Mouse (Mus musculus) hindlimb bud, embryonic 11.5 days (tissue): ENCODE data around the gene Atp2c2.

Experiments used
- DNase-seq: peaks from one replicate; pipeline ENCODE4 v3.0.0-alpha.2; 2012; ENCODE audit warnings: low read depth, low spot score; ENCODE audit errors: extremely low spot score

Gene Atp2c2

DNA sequence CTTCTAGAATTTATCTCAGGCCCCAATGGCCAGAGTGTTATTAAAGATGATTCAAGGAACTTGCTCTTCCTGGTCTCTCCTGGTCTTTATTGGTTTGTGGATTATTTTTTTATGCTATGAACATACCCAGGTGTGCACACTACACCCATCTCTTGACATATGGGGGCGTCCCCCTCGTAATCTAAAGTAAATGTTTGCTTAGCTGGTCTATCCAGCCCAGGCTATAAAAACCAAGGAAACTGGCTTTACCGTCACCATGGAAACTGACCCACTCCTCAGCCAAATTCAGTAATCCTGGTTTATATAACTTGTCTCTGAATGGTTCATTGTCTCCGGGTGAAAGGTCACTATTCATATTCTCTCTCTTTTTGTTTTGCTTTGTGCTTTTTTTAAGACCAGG lies 40.8 kb downstream of the Atp2c2 start:
- DNase-seq, result no peak

DNA sequence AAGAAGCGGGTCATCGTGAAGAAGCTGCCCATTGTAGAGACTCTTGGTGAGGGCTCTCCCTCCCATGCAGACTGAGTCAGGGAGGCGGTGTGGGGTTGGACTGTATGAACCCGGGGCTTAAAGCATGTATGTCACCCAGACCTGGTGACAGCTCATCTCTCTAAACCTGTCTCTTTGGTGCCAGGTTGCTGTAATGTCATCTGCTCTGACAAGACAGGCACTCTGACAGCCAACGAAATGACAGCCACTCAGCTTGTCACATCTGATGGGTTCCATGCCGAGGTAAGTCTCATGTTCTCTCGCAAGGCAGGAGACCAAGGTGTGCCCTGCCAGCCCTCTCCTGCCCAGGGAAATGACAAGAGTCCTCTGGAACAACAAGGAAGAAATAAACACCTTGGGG lies 42.6 kb downstream of the Atp2c2 start:
- DNase-seq, result no peak

DNA sequence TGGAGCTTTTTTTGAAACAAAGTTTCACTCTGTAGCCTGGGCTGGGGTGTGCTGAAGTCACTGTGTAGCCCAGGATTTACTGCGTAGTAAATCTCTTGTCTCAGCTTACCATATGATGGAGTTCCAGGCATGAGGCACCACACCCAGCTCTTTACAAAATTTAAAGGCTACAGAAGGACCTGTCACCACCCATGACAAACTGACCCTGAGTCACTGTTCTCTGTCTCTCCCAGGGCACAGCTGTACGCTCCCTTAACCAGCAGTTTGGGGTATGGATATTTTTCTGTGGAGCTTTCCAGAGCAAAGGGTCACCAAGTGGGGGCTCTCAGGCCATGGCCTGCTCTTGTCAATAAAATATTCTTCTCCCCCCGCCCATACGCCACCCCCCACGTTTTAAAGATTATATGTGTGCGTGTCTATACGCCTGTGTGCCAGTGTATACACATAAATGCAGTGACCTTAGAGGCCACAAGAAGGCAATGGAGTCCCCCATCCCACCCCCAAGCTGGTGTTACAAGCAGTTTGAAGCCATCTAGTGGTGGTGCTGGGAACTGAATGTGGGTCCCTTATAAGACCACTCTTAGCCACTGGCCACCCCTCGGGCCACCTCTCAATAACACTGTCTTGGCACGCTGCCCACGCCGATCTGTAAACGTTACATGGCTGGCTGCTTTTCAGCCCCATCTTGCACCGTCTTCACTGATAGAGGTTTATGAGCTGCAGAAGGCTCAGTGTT lies 43.6 kb downstream of the Atp2c2 start:
- DNase-seq, result peak; percentile 35

DNA sequence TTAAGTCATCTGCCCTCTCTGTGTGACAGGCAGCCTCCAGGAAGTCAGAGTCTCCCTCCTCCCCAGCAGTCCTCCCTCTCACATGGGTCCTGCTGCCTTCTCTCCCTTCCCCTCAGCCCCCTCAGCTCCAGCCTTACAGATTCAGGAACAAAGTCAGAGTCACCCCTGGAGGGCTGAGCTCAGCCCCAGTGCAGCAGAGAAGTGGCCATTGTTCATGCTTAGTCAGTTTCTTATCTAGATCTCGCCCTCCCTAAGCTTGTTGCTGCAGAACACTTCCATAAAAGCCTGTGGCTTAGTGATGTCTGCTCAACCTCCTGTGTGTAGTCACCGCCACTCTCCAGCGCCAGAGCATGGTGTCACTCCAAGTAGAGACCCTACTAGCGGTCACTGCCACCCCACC lies 44.8 kb downstream of the Atp2c2 start:
- DNase-seq, result no peak

DNA sequence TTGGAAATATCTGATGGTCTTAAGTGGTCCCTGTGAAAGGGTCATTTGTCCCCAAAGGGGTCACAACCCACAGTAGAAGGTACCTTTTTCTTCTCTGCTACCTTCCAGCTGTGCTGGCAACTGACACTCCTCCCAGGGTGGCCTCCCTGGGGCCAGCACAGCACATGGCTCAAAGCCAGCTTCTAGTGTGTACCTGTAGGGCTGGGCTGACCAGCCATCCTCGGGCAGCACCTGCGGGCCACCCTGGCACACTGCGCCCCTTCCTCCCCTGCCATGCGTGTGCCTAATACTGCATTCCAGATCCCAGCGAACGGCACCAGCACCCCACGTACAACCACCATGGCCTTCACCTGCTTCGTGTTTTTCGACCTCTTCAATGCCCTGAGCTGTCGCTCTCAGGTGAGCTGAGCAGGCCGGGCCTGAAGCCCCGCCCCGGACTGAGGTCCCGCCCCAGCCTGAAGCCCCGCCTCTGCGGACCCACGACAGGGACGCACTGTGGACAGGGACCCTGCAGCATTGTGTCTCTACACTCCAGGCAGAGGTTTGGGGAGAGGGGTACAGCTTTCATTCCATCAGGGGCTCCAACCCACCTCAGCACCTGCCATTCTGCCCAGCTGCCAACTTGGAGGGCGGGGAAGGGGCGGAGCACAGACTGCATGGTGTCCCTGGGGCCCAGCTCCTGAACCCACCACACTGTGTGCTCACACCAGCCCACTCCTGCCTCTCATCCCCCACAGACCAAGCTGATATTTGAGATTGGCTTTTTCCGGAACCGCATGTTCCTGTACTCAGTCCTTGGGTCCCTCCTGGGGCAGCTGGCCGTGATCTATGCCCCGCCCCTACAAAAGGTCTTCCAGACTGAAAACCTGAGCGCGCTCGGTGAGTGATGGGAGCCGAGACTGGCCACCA lies 55.7 kb downstream of the Atp2c2 start:
- DNase-seq, result no peak

DNA sequence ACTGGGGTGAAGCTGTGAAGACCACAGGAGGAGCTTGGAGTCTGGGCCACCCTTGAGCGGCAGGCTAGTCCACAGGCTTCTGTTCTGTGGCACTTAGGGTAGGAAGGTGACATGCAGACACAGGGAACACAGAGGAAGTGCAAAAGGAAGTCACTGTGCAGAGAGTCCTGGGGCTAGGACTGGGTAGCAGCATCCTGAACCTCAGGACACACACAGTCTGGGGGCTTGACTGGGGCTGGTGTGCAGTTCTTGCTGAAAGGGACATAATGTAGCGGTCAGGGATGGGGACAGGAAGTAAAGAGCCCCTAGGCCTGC lies 56.3 kb downstream of the Atp2c2 start:
- DNase-seq, result no peak

DNA sequence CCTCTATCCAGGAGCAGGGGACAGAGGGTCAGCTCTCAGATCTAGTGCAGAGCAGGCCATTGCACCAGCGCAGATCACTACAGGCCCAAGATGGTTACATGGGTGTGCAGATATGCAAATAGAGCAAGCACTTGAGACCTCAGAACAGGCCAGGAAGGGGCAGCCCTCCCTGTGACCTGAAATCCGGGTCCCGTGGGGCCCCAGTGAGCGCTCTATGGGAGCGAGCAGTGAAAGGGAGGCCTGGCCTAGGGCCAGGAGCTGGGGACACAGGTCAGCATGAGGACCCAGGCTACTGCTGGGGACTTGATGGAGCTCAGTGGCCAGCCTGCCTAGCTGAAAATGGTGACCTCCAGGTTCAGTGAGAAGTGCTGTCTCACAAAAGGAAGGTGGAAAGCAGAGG lies 56.7 kb downstream of the Atp2c2 start:
- DNase-seq, result no peak

DNA sequence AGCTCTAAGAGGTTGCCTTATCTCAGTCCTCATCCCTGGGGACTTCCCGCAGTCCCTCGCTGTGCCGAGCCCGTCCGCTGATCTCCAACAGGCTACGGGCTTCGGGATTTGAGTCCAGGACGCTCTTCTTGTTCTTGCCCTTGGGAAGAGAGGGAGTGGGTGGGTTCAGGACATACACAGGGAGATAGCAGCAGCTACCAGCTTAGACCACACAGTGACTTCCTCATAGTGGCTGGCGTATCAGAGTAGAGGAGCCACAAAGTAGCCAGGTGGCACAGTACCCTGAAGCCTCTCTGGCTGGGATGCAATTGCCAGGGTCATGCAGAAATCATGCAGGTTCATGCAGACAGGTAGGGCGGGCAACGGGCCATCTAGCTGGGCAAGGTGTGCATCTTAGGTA lies 61.9 kb downstream of the Atp2c2 start:
- DNase-seq, result no peak

DNA sequence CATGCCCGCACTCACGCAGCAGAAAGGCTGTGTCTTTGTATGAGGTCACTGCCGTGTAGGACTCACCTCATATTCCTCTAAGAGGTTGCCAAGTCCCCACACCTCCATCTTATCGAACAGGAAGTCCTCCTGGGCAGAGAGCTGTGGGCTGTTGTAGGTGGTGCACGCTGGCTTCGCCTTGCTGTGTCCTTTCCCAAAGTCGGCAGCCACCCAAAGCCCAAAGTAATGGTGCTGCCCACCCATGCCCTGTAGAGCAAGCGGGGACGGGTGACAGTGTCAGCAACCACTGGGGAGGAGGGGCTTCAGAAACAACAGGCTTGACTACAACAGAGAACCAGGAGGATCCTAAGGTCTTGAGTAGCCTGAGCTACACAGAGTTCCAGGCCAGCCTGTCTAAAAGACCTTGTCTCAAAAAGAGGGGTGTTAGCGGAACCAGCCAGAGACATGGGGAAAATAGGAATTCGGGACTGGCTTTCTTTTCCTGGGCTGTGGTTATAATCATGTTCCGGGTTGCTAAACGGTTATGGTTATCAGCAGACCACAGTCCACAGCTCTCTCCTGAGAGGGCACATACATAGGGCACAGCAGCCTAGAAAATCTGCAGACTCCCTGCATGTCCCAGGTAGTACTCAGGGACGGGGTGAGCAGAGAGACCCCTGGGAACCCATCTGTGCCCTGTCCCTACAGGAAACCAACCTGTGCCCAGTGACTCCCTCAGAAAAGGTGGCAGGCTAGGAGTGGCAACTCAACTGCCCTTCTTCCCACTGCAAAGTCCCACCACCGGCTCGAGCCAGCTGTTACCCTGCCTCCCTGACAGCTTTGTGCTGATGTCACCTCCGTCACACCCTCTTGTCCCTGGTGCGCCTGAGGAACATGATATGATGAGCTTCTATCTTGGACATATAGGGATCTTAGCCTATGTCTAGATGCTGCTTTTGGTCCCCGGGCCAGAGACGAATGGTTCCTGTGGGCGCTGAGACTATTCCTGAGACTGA lies 62.7 kb downstream of the Atp2c2 start:
- DNase-seq, result no peak

DNA sequence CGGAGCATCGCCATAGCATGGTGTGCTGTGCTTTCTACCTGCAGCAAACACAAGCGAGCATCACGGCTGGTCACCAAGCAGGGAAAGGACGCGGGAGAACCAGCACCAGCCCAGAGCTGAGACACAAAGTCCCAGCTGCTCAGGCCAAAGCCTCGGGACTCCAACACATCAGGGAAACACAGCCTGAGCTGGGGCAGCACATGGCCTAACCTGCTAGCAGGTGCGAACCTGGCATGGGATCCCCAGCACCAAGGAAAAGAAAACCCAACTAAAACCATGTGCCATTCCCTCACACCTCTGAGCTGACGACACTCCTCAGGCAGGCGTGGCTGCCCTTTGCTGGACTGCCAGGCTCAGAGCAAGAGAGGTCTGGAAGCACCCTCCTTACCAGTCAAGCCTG lies 65.5 kb downstream of the Atp2c2 start:
- no peak for DNase-seq

DNA sequence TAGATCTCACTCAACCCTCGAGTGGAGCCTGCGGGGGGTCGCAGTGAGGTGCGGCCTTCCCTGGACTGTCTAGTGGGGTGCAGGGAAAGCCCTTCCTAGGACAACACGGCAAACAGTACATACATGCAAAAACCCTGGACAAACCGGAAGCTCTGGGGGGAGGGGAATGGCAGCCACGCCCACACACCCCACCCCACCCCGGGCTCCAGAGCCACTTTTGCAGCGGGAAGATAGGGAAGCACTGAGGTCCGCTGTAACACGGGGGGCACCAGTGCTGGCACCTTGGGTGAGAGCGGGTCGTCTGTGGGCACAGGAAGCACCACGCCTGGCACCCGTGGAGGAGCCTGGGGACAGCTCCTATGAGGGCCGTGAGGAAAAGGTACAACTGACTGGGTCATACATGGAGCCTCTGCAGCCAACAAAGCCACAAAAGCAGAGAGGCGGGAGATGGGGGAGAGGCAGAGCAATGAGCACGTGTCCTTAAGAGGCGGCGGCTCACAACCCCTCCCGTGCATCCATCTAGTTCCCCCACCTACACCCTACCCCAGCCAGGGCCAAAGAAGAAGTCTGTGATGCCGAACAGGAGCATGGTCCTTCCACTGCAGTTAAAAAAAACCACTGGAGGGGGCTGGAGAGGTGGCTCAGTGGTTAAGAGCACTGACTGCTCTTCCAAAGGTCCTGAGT lies 66.1 kb downstream of the Atp2c2 start:
- DNase-seq, result no peak

DNA sequence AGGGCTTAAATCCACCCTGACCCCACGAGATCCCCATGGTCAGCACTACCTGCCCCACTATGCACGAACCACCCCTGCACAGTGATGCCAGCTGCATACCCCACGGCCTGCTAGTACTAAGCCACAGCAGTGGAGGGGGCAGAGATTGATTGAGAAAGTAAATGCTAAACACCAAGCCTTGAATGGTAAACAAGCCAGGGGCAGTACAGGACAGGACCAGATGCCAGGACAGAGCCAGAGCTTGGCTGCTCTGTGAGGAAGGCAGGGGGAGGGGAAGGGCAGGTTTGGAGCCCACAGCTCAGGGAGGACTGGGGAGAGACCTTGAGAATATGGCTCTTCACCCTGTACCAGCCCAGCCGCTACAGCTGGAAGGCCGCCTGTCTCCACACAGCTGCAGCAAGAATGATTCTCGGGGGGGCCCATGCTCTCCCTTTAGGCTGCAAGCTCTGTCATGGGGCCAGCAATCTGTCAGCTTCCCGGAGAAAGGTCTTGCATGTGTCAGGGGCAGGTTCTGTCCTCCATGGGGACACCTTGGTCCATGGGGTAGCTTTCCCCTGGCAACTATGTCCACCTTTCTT lies 76.9 kb downstream of the Atp2c2 start:
- no peak for DNase-seq

DNA sequence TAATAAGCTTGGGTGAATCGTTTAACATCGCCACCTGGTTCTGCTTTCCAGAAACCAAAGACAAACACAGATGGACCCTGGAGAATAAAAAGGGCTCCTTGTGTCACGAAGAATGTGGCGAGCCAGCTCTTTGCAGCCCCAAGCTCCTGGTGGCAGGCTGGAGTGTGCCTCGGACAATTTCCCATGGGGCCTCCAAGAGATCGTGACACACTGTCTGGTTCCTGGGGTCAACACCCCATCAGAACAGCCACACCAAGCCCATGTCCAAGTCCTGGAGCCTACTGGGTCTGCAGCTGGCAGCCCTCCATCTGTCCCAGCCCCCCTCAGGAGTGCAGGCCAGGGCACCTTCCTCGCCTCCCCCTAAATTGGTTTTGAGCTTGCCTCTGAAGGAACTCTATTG lies 78.0 kb downstream of the Atp2c2 start:
- DNase-seq, result no peak

DNA sequence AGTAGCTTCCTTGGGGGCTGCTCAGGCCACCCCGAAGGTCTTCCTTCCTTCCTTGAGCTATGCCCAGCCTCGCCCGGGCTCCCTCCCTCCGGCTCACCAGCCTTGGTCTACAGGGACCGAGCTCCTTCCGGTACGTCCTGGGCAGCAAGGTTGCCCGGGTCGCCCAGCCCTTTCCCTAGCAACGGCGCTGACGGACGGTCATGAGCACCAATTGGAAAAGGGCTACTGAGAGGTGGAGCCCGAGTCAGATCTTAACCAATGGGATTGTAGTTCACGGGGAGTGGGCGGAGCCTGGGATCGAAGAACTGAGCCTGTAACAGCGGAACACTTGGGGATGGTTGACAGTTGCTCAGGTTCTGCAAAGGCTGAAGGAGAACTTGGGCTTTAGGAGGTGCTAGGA lies 78.5 kb downstream of the Atp2c2 start, which contains the start of gene Tldc1:
Gene Tldc1 (minus strand): TSS at position 154 of the 400 bp plus-strand sequence.
- DNase-seq, result peak; percentile 99

DNA sequence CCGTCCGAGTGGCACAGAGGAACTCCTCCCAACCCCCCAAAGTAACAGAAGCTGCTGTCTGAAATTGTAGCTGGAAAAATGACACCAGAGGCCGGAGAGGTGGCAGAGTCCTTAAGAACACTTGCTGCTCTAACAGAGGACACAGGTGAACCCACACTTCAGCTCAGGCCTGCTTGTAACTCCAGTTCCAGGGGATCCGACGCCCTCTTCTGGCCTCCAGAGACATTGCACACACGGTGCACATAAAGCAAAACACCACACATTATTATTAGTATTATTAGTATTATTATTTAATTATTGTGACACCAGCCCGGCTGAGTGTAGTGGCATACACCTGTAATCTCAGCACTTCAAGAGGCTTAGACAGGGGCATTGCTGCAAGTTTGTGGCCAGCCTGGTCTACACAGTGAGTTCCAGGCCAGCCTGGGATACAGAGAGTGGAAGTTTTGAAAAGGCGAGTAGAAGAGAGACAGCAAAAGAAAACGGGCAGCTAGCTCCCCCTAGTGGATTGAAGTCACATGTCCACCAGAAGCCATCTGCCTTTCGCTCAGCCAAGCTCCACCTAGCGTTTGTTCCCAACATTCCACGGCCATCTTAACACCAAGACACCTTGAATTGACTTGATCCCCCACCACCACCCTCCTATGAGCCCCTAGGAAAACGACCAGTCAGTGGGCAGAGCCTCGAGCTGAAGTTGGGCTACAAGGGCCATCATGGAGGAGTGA lies 79.4 kb downstream of the Atp2c2 start:
- DNase-seq, result peak; percentile 72

DNA sequence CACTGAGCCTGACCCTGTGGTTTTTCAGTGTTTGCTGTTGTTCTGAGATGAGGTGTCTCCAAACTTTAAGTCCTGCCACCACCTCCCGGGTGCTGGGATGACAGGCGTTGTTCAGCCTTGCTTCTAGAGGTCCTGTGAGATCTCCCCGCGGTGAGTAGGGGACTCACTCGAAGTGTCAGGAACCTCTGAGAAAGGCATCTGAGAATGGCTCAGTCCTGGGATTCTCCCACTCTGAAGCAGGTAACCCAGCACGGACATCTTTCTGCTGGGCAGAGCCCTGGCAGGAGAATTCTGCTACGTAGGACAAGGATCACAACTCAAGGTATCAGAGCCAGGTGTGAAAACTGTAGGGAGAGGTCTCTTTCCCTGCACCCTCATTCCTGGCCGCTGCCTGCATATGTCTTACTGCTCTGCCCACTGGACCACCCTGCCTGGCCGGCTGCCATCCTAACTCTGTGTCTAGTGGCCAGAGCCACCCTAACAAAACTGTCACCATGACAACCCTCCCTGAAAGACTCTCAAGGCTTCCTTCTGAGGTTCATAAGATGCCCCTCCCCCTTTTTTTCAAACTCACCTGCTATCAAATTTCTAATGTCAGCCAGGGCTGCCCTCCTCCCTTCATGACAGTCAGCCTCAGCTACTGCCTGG lies 80.7 kb downstream of the Atp2c2 start:
- DNase-seq, result no peak

DNA sequence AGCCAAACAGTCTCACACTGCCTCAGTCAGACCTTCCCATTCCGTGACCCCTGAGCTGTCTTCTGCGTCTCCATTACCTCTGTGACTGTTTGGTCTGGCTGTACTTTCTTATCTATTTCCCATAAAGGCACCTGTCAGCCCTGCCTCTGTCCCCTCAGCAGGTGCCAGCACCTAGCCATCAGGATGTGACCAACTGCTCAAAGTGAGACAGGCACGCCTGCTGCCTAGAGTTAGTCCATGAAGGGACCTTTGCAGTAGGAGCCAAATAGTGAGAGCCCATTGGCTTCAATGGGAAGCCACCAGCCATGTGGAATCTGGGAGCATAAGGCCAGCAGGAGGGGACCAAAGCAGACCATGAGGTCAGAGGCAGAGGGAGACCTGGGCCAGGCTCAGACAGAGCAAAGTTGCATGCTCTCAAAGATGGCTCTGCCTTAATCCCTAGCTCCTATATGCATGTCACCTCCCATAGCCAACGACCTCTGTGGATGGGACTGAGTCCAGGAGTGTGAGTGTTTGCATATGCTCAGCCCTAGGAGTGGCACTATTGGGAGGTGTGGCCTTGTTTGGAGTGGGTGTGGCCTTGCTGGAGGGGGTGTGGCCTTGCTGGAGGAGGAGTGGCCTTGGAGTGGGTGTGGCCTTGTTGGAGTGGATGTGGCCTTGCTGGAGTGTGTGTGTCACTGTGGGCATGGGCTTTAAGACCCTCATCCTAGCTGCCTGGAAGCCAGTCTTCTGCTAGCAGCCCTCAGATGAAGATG lies 81.5 kb downstream of the Atp2c2 start:
- no peak for DNase-seq

DNA sequence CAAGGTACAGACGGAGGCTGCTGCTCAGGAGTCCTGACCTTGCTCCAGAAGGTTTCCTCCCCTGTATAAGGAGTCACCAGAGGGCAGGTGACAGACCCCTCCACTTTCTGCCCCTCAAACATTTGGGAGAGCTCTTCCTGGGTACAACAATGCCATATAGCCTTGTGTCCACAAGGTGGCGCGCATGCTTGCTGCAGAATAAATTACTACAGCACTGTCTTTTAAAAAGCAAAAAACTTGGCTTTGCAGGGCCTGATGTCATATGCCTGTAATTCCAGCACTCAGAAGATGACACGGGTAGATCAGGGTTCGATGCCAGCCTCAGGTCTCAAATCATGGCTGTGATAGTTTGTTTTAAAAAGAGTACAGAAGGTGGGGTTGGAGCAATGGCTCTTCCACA lies 82.9 kb downstream of the Atp2c2 start:
- DNase-seq, result no peak
